Mouse (Mus musculus) midbrain, postnatal 0 days (tissue): Measurements from ENCODE around the gene Cd44. TPM values are rescaled to one million over a fixed set of nuclear protein-coding genes. Genes with fewer than 3 reads are reported as not detected.
A peak's percentile ranks its signal among the peaks of the same experiment; 100 is the strongest.

Experiments used
- ATAC-seq: fragments of 200-750 bp; cut with Nextera tagmentation; 2 replicates; pipeline ENCODE4 v1.8.0; 2017; ENCODE audit warnings: moderate number of reproducible peaks, mild to moderate bottlenecking, moderate TSS enrichment, moderate library complexity; ENCODE audit not compliant: low FRiP score
- DNase-seq: peaks from one replicate; pipeline ENCODE4 v3.0.0-alpha.2; 2015; ENCODE audit warnings: low spot score
- H3K27ac ChIP-seq: fragments of 300-500 bp; sonication (generic); 2 replicates; pipeline ENCODE4 v1.5.1; 2014; ENCODE audit warnings: low read depth, mild to moderate bottlenecking, low read length, mixed read lengths
- H3K27me3 ChIP-seq: fragments of 300-500 bp; sonication (generic); 2 replicates; pipeline ENCODE4 v1.6.1; 2014; ENCODE audit warnings: low read length, control low read depth, mixed read lengths; ENCODE audit not compliant: insufficient read depth
- H3K36me3 ChIP-seq: fragments of 300-500 bp; sonication (generic); 2 replicates; pipeline ENCODE4 v1.6.1; 2014; ENCODE audit warnings: low read length, control low read depth, mixed read lengths; ENCODE audit not compliant: insufficient read depth
- H3K4me1 ChIP-seq: fragments of 300-500 bp; sonication (generic); 2 replicates; pipeline ENCODE4 v1.6.1; 2014; ENCODE audit warnings: mild to moderate bottlenecking, control low read depth, antibody characterized with exemption, low read length, mixed read lengths; ENCODE audit not compliant: insufficient read depth
- H3K4me2 ChIP-seq: fragments of 300-500 bp; sonication (generic); 2 replicates; pipeline ENCODE4 v1.6.1; 2014; ENCODE audit warnings: low read depth, mild to moderate bottlenecking, low read length, mixed read lengths; ENCODE audit not compliant: poor library complexity, severe bottlenecking
- H3K4me3 ChIP-seq: fragments of 300-500 bp; sonication (generic); 2 replicates; pipeline ENCODE4 v1.5.1; 2014; ENCODE audit warnings: low read depth, mild to moderate bottlenecking, low read length, moderate library complexity
- H3K9ac ChIP-seq: fragments of 300-500 bp; sonication (generic); replicated peaks from 2 replicates; pipeline ENCODE4 v1.6.1; 2014; ENCODE audit warnings: mild to moderate bottlenecking, low read length, moderate library complexity, mixed read lengths; ENCODE audit not compliant: poor library complexity, severe bottlenecking
- H3K9me3 ChIP-seq: fragments of 300-500 bp; sonication (generic); 2 replicates; pipeline ENCODE4 v1.6.1; 2016; ENCODE audit warnings: low read length, control low read depth
- CTCF ChIP-seq: IDR thresholded peaks from 2 replicates; pipeline ENCODE4 v1.5.1; 2016; ENCODE audit warnings: antibody characterized with exemption, mild to moderate bottlenecking
- WGBS: fragments of 180-500 bp; shearing (Covaris S2); extraction: QIAGEN DNeasy Blood & Tissue Kit; methylation state at CpG from one replicate; pipeline ENCODE4 v1.1.7; 2014; 5-methylcytosine and 5-hydroxymethylcytosine counted together
- polyA plus RNA-seq: library from polyadenylated mRNA; unstranded; fragments of >200 nt; fragmentation: Nextera tagmentation; extraction: Ambion mirVana; gene quantifications from 2 replicates; pipeline ENCODE4 v1.2.1, GENCODE M21; 2015
- total RNA-seq: library from RNA; depleted of rRNA; stranded (reverse); fragments of >200 nt; gene quantifications from 2 replicates; pipeline ENCODE4 v1.2.3, GENCODE M21; 2014; rRNA removed

The Cd44 gene
- 5.4 and 6.2 TPM in 2 replicates for total RNA-seq
- 2.9 and 3.4 TPM in 2 replicates for polyA plus RNA-seq

DNA sequence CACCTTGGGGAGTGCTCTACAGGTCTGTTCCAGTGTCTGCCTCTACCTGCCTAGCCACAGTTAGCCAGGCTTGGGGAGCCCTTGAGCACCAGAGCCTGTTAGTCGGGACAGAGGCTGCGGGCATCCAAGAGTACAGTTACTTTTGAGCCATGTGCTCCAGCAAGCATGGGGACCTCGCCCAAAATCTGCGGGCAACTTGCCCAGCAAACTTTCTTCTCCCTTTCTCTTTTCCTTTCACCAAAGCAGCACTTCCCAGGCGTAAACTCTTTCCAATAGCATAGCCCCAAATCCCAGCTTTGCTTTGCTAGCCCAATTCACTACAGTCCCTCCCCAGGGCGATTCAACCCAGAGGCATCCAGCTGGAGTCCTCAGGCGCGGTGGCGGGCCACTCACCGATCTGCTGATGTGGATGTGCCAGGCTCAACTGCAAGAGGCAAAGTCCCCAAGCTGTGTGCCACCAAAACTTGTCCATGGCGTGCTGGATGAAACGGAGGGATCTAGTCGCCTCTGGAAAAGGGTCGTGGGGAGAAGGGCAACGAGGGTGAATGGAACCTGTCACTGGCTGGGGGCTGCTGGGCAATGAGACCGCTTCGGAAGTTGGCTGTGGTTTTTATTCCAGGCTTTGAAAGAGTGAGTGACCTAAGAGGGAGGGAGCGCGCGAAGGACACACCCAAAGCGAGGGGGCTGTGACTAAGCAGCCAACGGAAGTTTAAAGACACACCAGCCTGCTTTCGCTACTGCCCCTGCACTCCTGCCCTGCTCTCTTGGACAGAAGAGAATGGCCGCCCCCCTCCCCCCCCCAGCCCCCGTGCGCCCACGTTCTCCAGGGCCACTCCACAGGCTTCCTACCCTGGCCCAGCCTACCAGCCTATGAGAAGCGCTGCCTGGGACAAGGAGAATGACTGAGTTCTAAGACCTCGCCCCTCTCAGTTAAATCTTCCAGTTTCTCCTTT is at the start of gene Cd44:
Gene Cd44 (minus strand): TSS at position 791 of the 953 bp plus-strand sequence.
- Histone ChIP-seq H3K27me3 (peaks cover 6% of the 10 kb centered on the region; the same call in 1 of the 2 replicates), H3K9me3 (no peaks in the 10 kb centered on the region), H3K27ac (no peak within 1 kb of the TSS), H3K4me1 (peaks cover 7% of the 10 kb centered on the region; the same call in 1 of the 2 replicates), H3K9ac (0 out of 2 replicates have a peak within 1 kb of the TSS, but pooled peaks have one; percentile 14), H3K36me3 (no peaks in the 10 kb centered on the region), H3K4me2 (peak within 1 kb of the TSS; percentile 53), H3K4me3 (peak within 1 kb of the TSS; percentile 25)
- ATAC-seq (peak; percentile 41), DNase-seq (peak; percentile 51)
- no peak for TF ChIP-seq CTCF
- WGBS = 2% methylated on average over 27 of the region's 29 CpGs

DNA sequence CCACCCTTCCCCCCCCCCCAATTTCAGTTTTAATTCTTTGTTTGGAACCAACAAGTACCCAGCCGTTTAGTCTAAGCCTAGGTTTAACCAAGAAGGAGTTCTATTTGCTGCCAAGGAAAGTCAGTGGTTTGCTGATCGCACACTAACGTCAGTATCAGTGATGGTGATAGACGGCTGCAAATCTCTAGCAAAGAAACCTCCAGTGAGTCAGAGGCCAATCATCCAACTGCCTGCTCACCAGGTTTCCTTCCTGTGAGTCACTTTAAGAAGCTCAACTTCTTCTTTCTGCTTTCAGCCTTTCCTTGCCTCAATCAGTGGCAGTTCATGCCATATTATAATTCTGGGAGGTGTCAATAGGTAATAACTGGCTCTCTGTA is 47.0 kb upstream of the Cd44 start:
- Histone ChIP-seq H3K4me1 (0 out of 2 replicates have a peak, but pooled peaks cover 3% of the 10 kb centered on the region), H3K36me3 (no peaks in the 10 kb centered on the region), H3K27ac (no peak overlapping the region), H3K4me2 (no peak overlapping the region), H3K9ac (no peak overlapping the region), H3K4me3 (no peak overlapping the region), H3K9me3 (no peaks in the 10 kb centered on the region), H3K27me3 (no peaks in the 10 kb centered on the region)
- no peak for TF ChIP-seq CTCF
- 86% methylated on average over 4 of the region's 4 CpGs for WGBS
- no peak for ATAC-seq
- no peak for DNase-seq

DNA sequence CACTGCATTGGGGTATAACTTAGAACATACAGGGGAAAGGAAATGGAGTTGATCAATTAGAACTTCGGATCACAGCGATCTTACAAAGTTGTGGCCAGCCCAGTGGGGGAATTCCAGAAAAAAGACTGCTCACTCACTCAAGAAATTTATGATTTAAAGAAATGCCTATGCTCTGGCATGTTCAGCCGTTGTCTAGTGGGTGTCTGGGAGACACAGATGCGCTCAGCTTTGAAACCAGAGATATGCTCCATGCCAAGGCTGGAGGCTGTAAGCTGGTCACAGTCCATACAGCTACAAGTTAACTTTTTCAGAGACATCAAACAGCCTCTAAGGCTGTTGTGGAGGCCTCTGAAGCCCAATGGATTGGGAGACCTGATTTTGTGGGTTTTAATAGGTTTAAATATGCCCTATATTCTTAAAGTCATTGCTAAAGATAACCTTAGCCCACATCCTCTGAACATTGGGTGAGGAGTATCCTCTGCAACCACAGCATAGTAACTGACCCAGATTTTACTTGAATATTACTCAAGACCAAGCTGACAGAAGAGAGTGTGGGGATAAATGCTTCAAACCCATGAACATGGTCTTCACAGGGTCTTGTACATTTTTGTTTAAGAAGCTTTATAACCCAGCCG is 46.5 kb upstream of the Cd44 start:
- WGBS = 95% methylated on average over 5 of the region's 5 CpGs
- no peak for ATAC-seq
- H3K4me1 ChIP-seq = 0 out of 2 replicates have a peak, but pooled peaks cover 3% of the 10 kb centered on the region

DNA sequence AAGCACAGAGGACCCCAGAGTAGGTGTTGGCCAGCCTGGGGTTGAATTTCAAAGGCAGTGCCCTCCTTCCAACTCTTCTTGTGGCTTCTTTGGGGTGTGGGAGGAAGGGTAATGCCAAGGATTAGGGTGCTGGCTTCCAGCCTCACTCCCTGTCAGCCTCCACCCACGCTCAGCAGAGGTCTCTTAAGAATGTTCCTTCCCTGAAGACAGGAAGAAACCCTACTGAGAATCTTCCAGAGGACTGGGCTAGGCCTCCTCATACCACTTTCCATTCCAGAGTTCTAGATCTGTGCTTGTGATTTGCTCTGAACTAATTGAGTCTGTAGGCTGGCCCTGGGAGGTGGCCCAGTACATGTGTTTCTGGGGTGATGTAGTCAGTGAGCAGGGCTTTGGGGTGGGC is 43.6 kb upstream of the Cd44 start:
- no peak overlapping the region for H3K4me2 ChIP-seq
- H3K9me3 ChIP-seq = no peaks in the 10 kb centered on the region
- TF ChIP-seq CTCF = no peak
- no peak overlapping the region for H3K9ac ChIP-seq
- 0 out of 2 replicates have a peak, but pooled peaks cover 3% of the 10 kb centered on the region for H3K4me1 ChIP-seq
- ATAC-seq (no peak), DNase-seq (no peak)
- H3K4me3 ChIP-seq = no peak overlapping the region
- no peaks in the 10 kb centered on the region for H3K36me3 ChIP-seq
- no peak overlapping the region for H3K27ac ChIP-seq
- H3K27me3 ChIP-seq = no peaks in the 10 kb centered on the region
- WGBS = 55% methylated on average over 1 of the region's 1 CpGs

More for the DNA sequence above, 46.5 kb upstream of the Cd44 start:
- no peak for TF ChIP-seq CTCF
- no peaks in the 10 kb centered on the region for H3K27me3 ChIP-seq
- DNase-seq = no peak
- H3K36me3 ChIP-seq = no peaks in the 10 kb centered on the region
- H3K9ac ChIP-seq = no peak overlapping the region
- no peak overlapping the region for H3K4me2 ChIP-seq
- H3K4me3 ChIP-seq = no peak overlapping the region
- H3K9me3 ChIP-seq = no peaks in the 10 kb centered on the region
- H3K27ac ChIP-seq = no peak overlapping the region

DNA sequence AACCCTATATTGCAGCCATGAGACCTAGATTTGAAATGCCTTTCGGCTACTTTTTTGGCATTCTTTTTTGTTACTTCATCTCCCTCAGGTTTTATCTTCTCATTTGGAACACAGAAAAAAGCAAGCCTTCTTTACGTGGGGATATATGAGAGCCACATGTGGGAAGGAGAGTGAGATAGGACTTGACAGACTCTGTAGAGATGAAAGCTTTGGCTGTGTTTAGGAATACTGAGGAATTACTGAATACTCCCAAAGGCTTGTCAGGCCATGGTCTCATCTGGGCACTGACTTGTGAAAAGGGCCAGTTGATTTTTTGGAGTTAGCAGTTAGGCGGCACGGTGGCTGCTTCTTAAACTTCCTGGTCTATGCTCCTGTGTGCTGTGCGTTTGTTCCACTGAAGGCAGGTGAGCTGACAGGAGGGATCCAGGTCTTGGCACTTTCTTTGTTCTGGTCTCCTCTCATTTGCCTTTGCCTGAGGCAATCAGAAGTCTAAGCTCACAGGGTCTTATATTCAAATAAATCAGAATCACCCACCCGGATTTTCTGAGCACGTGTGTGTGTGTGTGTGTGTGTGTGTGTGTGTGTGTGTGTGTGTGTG is 43.0 kb upstream of the Cd44 start:
- Histone ChIP-seq H3K4me2 (no peak overlapping the region), H3K27ac (no peak overlapping the region), H3K4me1 (0 out of 2 replicates have a peak, but pooled peaks cover 3% of the 10 kb centered on the region), H3K9ac (no peak overlapping the region), H3K36me3 (no peaks in the 10 kb centered on the region), H3K9me3 (no peaks in the 10 kb centered on the region), H3K4me3 (no peak overlapping the region), H3K27me3 (no peaks in the 10 kb centered on the region)
- no peak for TF ChIP-seq CTCF
- ATAC-seq = peak; percentile 56; the same call in 1 of the 2 replicates
- DNase-seq = no peak
- 55% methylated on average over 7 of the region's 7 CpGs for WGBS
